Mouse (Mus musculus): ENCODE results near the gene Gnmt.
A peak's percentile ranks its signal among the peaks of the same experiment; 100 is the strongest.

Gene Gnmt

GRCm38 (mm10) chr17:46704887-46705835, 23.8 kb downstream of the Gnmt start, which contains the start of gene Ppp2r5d:
TSS of gene Ppp2r5d (minus strand) at chr17:46705111.
- DNase-seq (ENCODE audit: low read depth in 1 of 2, low spot score in 2 of 2): peak; percentile 91 to 93

GRCm38 (mm10) chr17:46703971-46704886, 24.7 kb downstream of the Gnmt start:
- DNase-seq (ENCODE audit: low read depth in 1 of 2, low spot score in 2 of 2): no peak

- no peak for DNase-seq (ENCODE audit: low read depth in 1 of 2, low spot score in 2 of 2)
These were observed 26.5 kb downstream of the Gnmt start for GRCm38 (mm10) chr17:46702506-46702905.

- DNase-seq (ENCODE audit: low read depth in 1 of 2, low spot score in 2 of 2): no peak
These were observed 26.9 kb downstream of the Gnmt start for GRCm38 (mm10) chr17:46702100-46702499.

GRCm38 (mm10) chr17:46701489-46701888, 27.5 kb downstream of the Gnmt start:
- no peak for DNase-seq (ENCODE audit: low read depth in 1 of 2, low spot score in 2 of 2)

GRCm38 (mm10) chr17:46699912-46700311, 29.1 kb downstream of the Gnmt start:
- DNase-seq (ENCODE audit: low read depth in 1 of 2, low spot score in 2 of 2): no peak

- no peak for DNase-seq (ENCODE audit: low read depth in 1 of 2, low spot score in 2 of 2)
These were observed 29.7 kb downstream of the Gnmt start for GRCm38 (mm10) chr17:46699245-46699644.

- no peak for DNase-seq (ENCODE audit: low read depth in 1 of 2, low spot score in 2 of 2)
These were observed 30.5 kb downstream of the Gnmt start for GRCm38 (mm10) chr17:46698515-46698914.

- DNase-seq (ENCODE audit: low read depth in 1 of 2, low spot score in 2 of 2): no peak
These were observed 34.4 kb downstream of the Gnmt start for GRCm38 (mm10) chr17:46694517-46695063.

- no peak for DNase-seq (ENCODE audit: low read depth in 1 of 2, low spot score in 2 of 2)
These were observed 37.6 kb downstream of the Gnmt start for GRCm38 (mm10) chr17:46691390-46691789.

- DNase-seq (ENCODE audit: low read depth in 1 of 2, low spot score in 2 of 2): no peak
These were observed 38.3 kb downstream of the Gnmt start for GRCm38 (mm10) chr17:46690665-46691064.

GRCm38 (mm10) chr17:46685913-46686312, 43.1 kb downstream of the Gnmt start:
- no peak for DNase-seq (ENCODE audit: low read depth in 1 of 2, low spot score in 2 of 2)

GRCm38 (mm10) chr17:46682654-46683389, 46.1 kb downstream of the Gnmt start:
- DNase-seq (ENCODE audit: low read depth in 1 of 2, low spot score in 2 of 2): no peak

- no peak for DNase-seq (ENCODE audit: low read depth in 1 of 2, low spot score in 2 of 2)
These were observed 47.4 kb downstream of the Gnmt start for GRCm38 (mm10) chr17:46681466-46682118.

GRCm38 (mm10) chr17:46680760-46681373, 48.1 kb downstream of the Gnmt start, which contains the start of gene Klhdc3:
TSS of gene Klhdc3 (minus strand) at chr17:46680914.
- peak; percentile 90 to 92 for DNase-seq (ENCODE audit: low read depth in 1 of 2, low spot score in 2 of 2)

GRCm38 (mm10) chr17:46679843-46680759, 48.9 kb downstream of the Gnmt start:
- DNase-seq (ENCODE audit: low read depth in 1 of 2, low spot score in 2 of 2): peak in 1 of 2 experiments; percentile 15

- no peak for DNase-seq (ENCODE audit: low read depth in 1 of 2, low spot score in 2 of 2)
These were observed 50.1 kb downstream of the Gnmt start for GRCm38 (mm10) chr17:46678911-46679310.

GRCm38 (mm10) chr17:46678416-46678815, 50.6 kb downstream of the Gnmt start, which contains the start of gene Mea1:
TSS of gene Mea1 (plus strand) at chr17:46678793.
- DNase-seq (ENCODE audit: low read depth in 1 of 2, low spot score in 2 of 2): no peak
